Mouse (Mus musculus): ENCODE results near the gene Fuca1. TPM values are rescaled to one million over a fixed set of nuclear protein-coding genes. Genes with fewer than 3 reads are reported as not detected.

Fuca1 gene
- 74.1 and 78.4 TPM in 2 replicates for polyA plus RNA-seq (2015; fragmentation: Nextera tagmentation; extraction: Ambion mirVana)

- ATAC-seq: peak; percentile 98
- Histone ChIP-seq H3K27me3 (replicated peaks; ENCODE audit: control insufficient read depth, insufficient read depth, low read length) (no peaks in the 10 kb centered on the region), H3K9me3 (ENCODE audit: control insufficient read depth, low read length) (no peaks in the 10 kb centered on the region), H3K4me1 (ENCODE audit: control insufficient read depth, insufficient read depth, low read depth, low read length) (peaks cover 7% of the 10 kb centered on the region), H3K27ac (ENCODE audit: low read depth, low read length) (peak within 1 kb of the TSS; percentile 80), H3K9ac (ENCODE audit: low read depth, low read length) (peak within 1 kb of the TSS; percentile 82), H3K4me3 (ENCODE audit: low read length) (peak within 1 kb of the TSS; percentile 80), H3K4me2 (ENCODE audit: low read length) (peak within 1 kb of the TSS; percentile 83), H3K36me3 (ENCODE audit: control insufficient read depth, insufficient read depth, low read length) (no peaks in the 10 kb centered on the region)
- WGBS: 2% methylated on average over 54 of the region's 60 CpGs
Measured at GRCm38 (mm10) chr4:135920304-135921241, at the start of gene Fuca1. Gene Fuca1 (plus strand): TSS chr4:135920735.

- Histone ChIP-seq H3K9me3 (ENCODE audit: control insufficient read depth, low read length) (no peaks in the 10 kb centered on the region), H3K36me3 (ENCODE audit: control insufficient read depth, insufficient read depth, low read length) (peaks cover 3% of the 10 kb centered on the region), H3K4me1 (ENCODE audit: control insufficient read depth, insufficient read depth, low read depth, low read length) (peaks cover 40% of the 10 kb centered on the region), H3K27me3 (replicated peaks; ENCODE audit: control insufficient read depth, insufficient read depth, low read length) (no peaks in the 10 kb centered on the region), H3K4me3 (ENCODE audit: low read length) (peak overlapping the region; percentile 79), H3K4me2 (ENCODE audit: low read length) (peak overlapping the region; percentile 87), H3K27ac (ENCODE audit: low read depth, low read length) (no peak overlapping the region), H3K9ac (ENCODE audit: low read depth, low read length) (peak overlapping the region; percentile 86)
- no peak for ATAC-seq
- WGBS: 53% methylated on average over 3 of the region's 3 CpGs
Measured at GRCm38 (mm10) chr4:135872015-135872414, 48.5 kb upstream of the Fuca1 start.

- peak overlapping the region; percentile 87 for H3K4me2 ChIP-seq (ENCODE audit: low read length)
- no peaks in the 10 kb centered on the region for H3K9me3 ChIP-seq (ENCODE audit: control insufficient read depth, low read length)
- 7% methylated on average over 17 of the region's 17 CpGs for WGBS
Measured at GRCm38 (mm10) chr4:135872589-135873391, 47.7 kb upstream of the Fuca1 start.

GRCm38 (mm10) chr4:135873526-135874202 is 46.9 kb upstream of the Fuca1 start, which contains the start of gene Pnrc2:
Gene Pnrc2 (minus strand): TSS chr4:135873850.
- Histone ChIP-seq H3K4me2 (ENCODE audit: low read length) (peak within 1 kb of the TSS; percentile 87), H3K27ac (ENCODE audit: low read depth, low read length) (peak within 1 kb of the TSS; percentile 99), H3K27me3 (replicated peaks; ENCODE audit: control insufficient read depth, insufficient read depth, low read length) (no peaks in the 10 kb centered on the region), H3K4me1 (ENCODE audit: control insufficient read depth, insufficient read depth, low read depth, low read length) (peaks cover 41% of the 10 kb centered on the region), H3K9ac (ENCODE audit: low read depth, low read length) (peak within 1 kb of the TSS; percentile 86), H3K4me3 (ENCODE audit: low read length) (peak within 1 kb of the TSS; percentile 79), H3K9me3 (ENCODE audit: control insufficient read depth, low read length) (no peaks in the 10 kb centered on the region), H3K36me3 (ENCODE audit: control insufficient read depth, insufficient read depth, low read length) (peaks cover 3% of the 10 kb centered on the region)
- ATAC-seq: peak; percentile 97
- under 1% methylated on average over 54 of the region's 60 CpGs for WGBS

More at GRCm38 (mm10) chr4:135872589-135873391, 47.7 kb upstream of the Fuca1 start:
- Histone ChIP-seq H3K27me3 (replicated peaks; ENCODE audit: control insufficient read depth, insufficient read depth, low read length) (no peaks in the 10 kb centered on the region), H3K4me3 (ENCODE audit: low read length) (peak overlapping the region; percentile 79), H3K9ac (ENCODE audit: low read depth, low read length) (peak overlapping the region; percentile 86), H3K4me1 (ENCODE audit: control insufficient read depth, insufficient read depth, low read depth, low read length) (peaks cover 41% of the 10 kb centered on the region), H3K27ac (ENCODE audit: low read depth, low read length) (peak overlapping the region; percentile 99), H3K36me3 (ENCODE audit: control insufficient read depth, insufficient read depth, low read length) (peaks cover 3% of the 10 kb centered on the region)
- no peak for ATAC-seq

GRCm38 (mm10) chr4:135874564-135875535 is 45.7 kb upstream of the Fuca1 start:
- 77% methylated on average over 10 of the region's 10 CpGs for WGBS
- Histone ChIP-seq H3K36me3 (ENCODE audit: control insufficient read depth, insufficient read depth, low read length) (peaks cover 3% of the 10 kb centered on the region), H3K27me3 (replicated peaks; ENCODE audit: control insufficient read depth, insufficient read depth, low read length) (no peaks in the 10 kb centered on the region), H3K9me3 (ENCODE audit: control insufficient read depth, low read length) (no peaks in the 10 kb centered on the region), H3K4me2 (ENCODE audit: low read length) (peak overlapping the region; percentile 65; the same call in 1 of the 2 replicates), H3K9ac (ENCODE audit: low read depth, low read length) (no peak overlapping the region), H3K4me3 (ENCODE audit: low read length) (no peak overlapping the region), H3K4me1 (ENCODE audit: control insufficient read depth, insufficient read depth, low read depth, low read length) (peaks cover 41% of the 10 kb centered on the region), H3K27ac (ENCODE audit: low read depth, low read length) (peak overlapping the region; percentile 99)
- ATAC-seq: no peak

GRCm38 (mm10) chr4:135875546-135875945 is 45.0 kb upstream of the Fuca1 start:
- Histone ChIP-seq H3K9ac (ENCODE audit: low read depth, low read length) (no peak overlapping the region), H3K4me1 (ENCODE audit: control insufficient read depth, insufficient read depth, low read depth, low read length) (peaks cover 39% of the 10 kb centered on the region)

GRCm38 (mm10) chr4:135875991-135876582 is 44.4 kb upstream of the Fuca1 start:
- Histone ChIP-seq H3K36me3 (ENCODE audit: control insufficient read depth, insufficient read depth, low read length) (peaks cover 3% of the 10 kb centered on the region), H3K4me3 (ENCODE audit: low read length) (peak overlapping the region; percentile 9; the same call in 1 of the 2 replicates), H3K9ac (ENCODE audit: low read depth, low read length) (peak overlapping the region; percentile 53), H3K9me3 (ENCODE audit: control insufficient read depth, low read length) (no peaks in the 10 kb centered on the region), H3K4me1 (ENCODE audit: control insufficient read depth, insufficient read depth, low read depth, low read length) (peaks cover 37% of the 10 kb centered on the region), H3K27me3 (replicated peaks; ENCODE audit: control insufficient read depth, insufficient read depth, low read length) (no peaks in the 10 kb centered on the region), H3K4me2 (ENCODE audit: low read length) (peak overlapping the region; percentile 55), H3K27ac (ENCODE audit: low read depth, low read length) (0 out of 2 replicates have a peak overlapping the region, but pooled peaks have one; percentile 63)
- WGBS: 3% methylated on average over 9 of the region's 9 CpGs
- ATAC-seq: no peak

More at GRCm38 (mm10) chr4:135875546-135875945, 45.0 kb upstream of the Fuca1 start:
- H3K9me3 ChIP-seq (ENCODE audit: control insufficient read depth, low read length): no peaks in the 10 kb centered on the region
- no peak for ATAC-seq
- H3K27ac ChIP-seq (ENCODE audit: low read depth, low read length): no peak overlapping the region
- WGBS: 21% methylated on average over 7 of the region's 7 CpGs
- H3K36me3 ChIP-seq (ENCODE audit: control insufficient read depth, insufficient read depth, low read length): peaks cover 3% of the 10 kb centered on the region
- no peak overlapping the region for H3K4me2 ChIP-seq (ENCODE audit: low read length)
- H3K27me3 ChIP-seq (replicated peaks; ENCODE audit: control insufficient read depth, insufficient read depth, low read length): no peaks in the 10 kb centered on the region
- H3K4me3 ChIP-seq (ENCODE audit: low read length): no peak overlapping the region
